Mouse (Mus musculus): Measurements from ENCODE around the gene Tmem140. TPM values are rescaled to one million over a fixed set of nuclear protein-coding genes. Genes with fewer than 3 reads are reported as not detected.

The Tmem140 gene
- polyA plus RNA-seq (2014; fragmentation: Nextera tagmentation; extraction: Ambion mirVana): 0.39 and 0.62 TPM in 2 replicates

DNA sequence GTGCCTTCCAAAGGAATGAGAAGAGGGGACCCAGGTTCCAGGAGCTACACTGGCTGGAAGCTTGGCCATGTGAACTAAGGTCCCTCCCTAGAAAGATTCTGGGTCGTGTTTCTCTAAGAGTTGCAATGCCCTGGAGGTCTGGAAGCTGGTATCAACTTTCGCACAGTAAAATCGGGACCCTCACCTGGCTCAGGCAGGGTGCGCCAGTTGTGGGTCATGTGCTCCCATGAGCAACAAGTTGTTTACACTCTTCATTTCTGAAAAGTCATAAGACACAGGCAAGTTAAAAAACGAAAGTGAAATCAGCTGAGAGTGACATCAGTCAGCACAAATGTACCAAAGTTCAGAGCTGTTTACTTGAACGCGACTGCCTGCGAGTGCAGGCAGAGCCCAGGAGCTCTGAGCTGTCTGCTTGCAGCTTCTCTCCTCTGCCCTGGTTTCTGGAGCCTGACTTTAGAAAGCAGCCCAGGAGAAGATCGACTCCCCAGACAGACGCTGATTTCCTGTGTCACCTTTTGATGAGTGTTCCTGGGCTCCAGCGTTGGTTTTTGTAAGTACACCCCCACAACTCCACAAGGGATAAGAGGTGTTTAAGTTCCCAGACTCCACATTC lies at the start of gene Tmem140:
Gene Tmem140 (plus strand): TSS at position 356 of the 613 bp plus-strand sequence.
- Histone ChIP-seq H3K9me3 (replicated peaks; ENCODE audit: control insufficient read depth, low read length) (no peaks in the 10 kb centered on the region), H3K27ac (ENCODE audit: low read depth, low read length) (no peak within 1 kb of the TSS), H3K27me3 (ENCODE audit: control insufficient read depth, insufficient read depth, low read length) (no peaks in the 10 kb centered on the region), H3K4me2 (peak within 1 kb of the TSS; percentile 17), H3K4me1 (ENCODE audit: control insufficient read depth, insufficient read depth, low read length) (peaks cover 13% of the 10 kb centered on the region), H3K36me3 (ENCODE audit: control insufficient read depth, insufficient read depth, low read length) (no peaks in the 10 kb centered on the region), H3K9ac (ENCODE audit: low read depth, low read length) (no peak within 1 kb of the TSS), H3K4me3 (ENCODE audit: low read depth, low read length) (no peak within 1 kb of the TSS)
- WGBS (ENCODE audit: insufficient replicate concordance): 34% methylated on average over 11 of the region's 11 CpGs
- ATAC-seq (replicated peaks; ENCODE audit: insufficient number of reproducible peaks, low FRiP score, low TSS enrichment): no peak

DNA sequence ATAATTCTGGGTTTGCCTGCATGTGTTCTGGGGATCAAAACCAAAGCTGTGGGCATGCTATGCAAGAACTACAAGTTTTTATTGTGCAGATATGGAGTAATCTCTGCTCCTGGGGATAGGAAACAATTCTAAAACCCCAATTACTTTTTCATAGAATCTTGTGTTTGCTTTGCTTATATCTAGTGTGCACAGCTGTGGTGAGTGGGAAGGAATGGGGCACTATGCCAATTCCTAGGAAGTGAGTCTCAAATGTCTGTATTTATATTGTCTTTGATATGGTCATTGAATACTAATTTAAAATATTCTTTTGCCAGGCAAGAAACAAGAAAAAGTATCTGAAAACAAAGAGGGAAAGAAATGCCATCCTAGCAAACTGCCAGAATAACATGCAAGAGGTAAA lies 38.5 kb upstream of the Tmem140 start:
- no peak overlapping the region for H3K27ac ChIP-seq (ENCODE audit: low read depth, low read length)
- H3K4me2 ChIP-seq: no peak overlapping the region
- no peaks in the 10 kb centered on the region for H3K27me3 ChIP-seq (ENCODE audit: control insufficient read depth, insufficient read depth, low read length)
- H3K36me3 ChIP-seq (ENCODE audit: control insufficient read depth, insufficient read depth, low read length): no peaks in the 10 kb centered on the region
- H3K9ac ChIP-seq (ENCODE audit: low read depth, low read length): no peak overlapping the region
- no peak overlapping the region for H3K4me3 ChIP-seq (ENCODE audit: low read depth, low read length)
- no peaks in the 10 kb centered on the region for H3K4me1 ChIP-seq (ENCODE audit: control insufficient read depth, insufficient read depth, low read length)
- no peaks in the 10 kb centered on the region for H3K9me3 ChIP-seq (replicated peaks; ENCODE audit: control insufficient read depth, low read length)
- no peak for ATAC-seq (replicated peaks; ENCODE audit: insufficient number of reproducible peaks, low FRiP score, low TSS enrichment)

DNA sequence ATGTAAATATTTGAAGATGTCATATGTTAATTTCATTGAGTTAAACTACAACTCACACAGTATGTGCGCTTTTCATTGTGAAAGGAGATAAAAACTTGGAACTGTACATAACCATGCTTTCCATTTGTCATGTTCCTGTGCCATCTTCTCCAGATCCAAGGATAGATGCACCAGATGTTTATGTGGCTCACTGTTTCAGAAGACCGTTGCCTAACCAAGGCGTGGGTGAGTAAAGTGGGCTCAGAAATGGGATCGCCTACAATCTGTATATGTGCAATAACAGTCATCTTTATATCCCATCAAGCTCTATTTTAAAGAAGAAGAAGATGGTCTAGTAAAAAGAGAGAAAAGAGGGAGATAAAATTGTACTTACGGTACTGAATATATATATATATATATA lies 30.6 kb upstream of the Tmem140 start:
- Histone ChIP-seq H3K4me1 (ENCODE audit: control insufficient read depth, insufficient read depth, low read length) (no peaks in the 10 kb centered on the region), H3K36me3 (ENCODE audit: control insufficient read depth, insufficient read depth, low read length) (no peaks in the 10 kb centered on the region), H3K9me3 (replicated peaks; ENCODE audit: control insufficient read depth, low read length) (no peaks in the 10 kb centered on the region), H3K27ac (ENCODE audit: low read depth, low read length) (no peak overlapping the region), H3K4me3 (ENCODE audit: low read depth, low read length) (no peak overlapping the region), H3K27me3 (ENCODE audit: control insufficient read depth, insufficient read depth, low read length) (no peaks in the 10 kb centered on the region), H3K9ac (ENCODE audit: low read depth, low read length) (no peak overlapping the region), H3K4me2 (no peak overlapping the region)
- WGBS (ENCODE audit: insufficient replicate concordance): 91% methylated on average over 5 of the region's 5 CpGs
- no peak for ATAC-seq (replicated peaks; ENCODE audit: insufficient number of reproducible peaks, low FRiP score, low TSS enrichment)

DNA sequence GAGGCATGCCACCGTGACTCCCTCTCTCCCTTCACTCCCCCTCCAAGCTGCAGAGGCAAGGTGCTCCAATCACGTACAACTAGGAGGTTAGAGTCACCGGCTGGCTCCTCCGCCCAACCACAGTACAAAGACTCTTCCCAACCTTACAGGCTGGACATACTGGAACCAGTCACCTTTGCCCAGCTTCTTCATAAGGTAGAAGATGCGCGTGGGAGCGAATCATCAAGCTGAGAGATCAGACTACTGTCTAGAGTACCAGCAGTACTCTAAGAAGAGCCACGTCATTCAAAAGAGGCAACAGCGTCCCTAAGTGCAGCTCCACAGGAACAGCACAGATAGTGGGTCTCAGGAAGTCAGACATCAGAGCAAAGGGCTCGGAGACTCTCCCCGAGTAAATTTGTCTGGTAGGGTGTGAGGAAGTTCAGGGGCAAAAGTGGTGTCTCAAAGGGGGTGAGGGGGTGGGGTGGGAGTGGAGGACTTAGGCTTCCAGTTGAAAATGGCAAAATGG lies 1.3 kb upstream of the Tmem140 start:
- 80% methylated on average over 11 of the region's 11 CpGs for WGBS (ENCODE audit: insufficient replicate concordance)
- Histone ChIP-seq H3K36me3 (ENCODE audit: control insufficient read depth, insufficient read depth, low read length) (no peaks in the 10 kb centered on the region), H3K4me3 (ENCODE audit: low read depth, low read length) (no peak overlapping the region), H3K27me3 (ENCODE audit: control insufficient read depth, insufficient read depth, low read length) (no peaks in the 10 kb centered on the region), H3K4me1 (ENCODE audit: control insufficient read depth, insufficient read depth, low read length) (peaks cover 13% of the 10 kb centered on the region), H3K4me2 (no peak overlapping the region), H3K9ac (ENCODE audit: low read depth, low read length) (no peak overlapping the region), H3K27ac (ENCODE audit: low read depth, low read length) (no peak overlapping the region), H3K9me3 (replicated peaks; ENCODE audit: control insufficient read depth, low read length) (no peaks in the 10 kb centered on the region)
- ATAC-seq (replicated peaks; ENCODE audit: insufficient number of reproducible peaks, low FRiP score, low TSS enrichment): no peak

DNA sequence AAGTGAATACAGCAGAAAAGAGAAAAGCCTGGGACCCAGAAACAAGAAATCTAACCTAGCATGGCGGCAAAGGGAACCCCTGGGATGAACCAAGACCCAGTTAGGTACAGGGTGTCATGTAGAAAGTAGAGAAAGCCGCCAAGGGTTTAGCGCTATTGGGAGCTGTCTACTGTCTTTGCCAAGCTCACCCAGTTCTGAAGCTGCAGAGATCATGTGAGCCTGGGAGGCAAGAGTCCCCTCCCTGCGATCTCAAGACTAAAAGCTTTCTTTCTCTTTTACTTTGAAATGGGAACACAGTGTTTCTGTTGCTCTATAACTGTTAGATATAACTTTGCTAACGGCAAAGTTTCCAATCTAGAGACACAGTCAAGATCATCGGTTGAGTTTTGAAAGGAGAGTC lies 565 bp upstream of the Tmem140 start:
- Histone ChIP-seq H3K36me3 (ENCODE audit: control insufficient read depth, insufficient read depth, low read length) (no peaks in the 10 kb centered on the region), H3K27me3 (ENCODE audit: control insufficient read depth, insufficient read depth, low read length) (no peaks in the 10 kb centered on the region), H3K9ac (ENCODE audit: low read depth, low read length) (no peak overlapping the region), H3K9me3 (replicated peaks; ENCODE audit: control insufficient read depth, low read length) (no peaks in the 10 kb centered on the region), H3K4me3 (ENCODE audit: low read depth, low read length) (no peak overlapping the region), H3K4me2 (peak overlapping the region; percentile 17; the same call in 1 of the 2 replicates), H3K27ac (ENCODE audit: low read depth, low read length) (no peak overlapping the region), H3K4me1 (ENCODE audit: control insufficient read depth, insufficient read depth, low read length) (peaks cover 13% of the 10 kb centered on the region)
- WGBS (ENCODE audit: insufficient replicate concordance): 85% methylated on average over 6 of the region's 6 CpGs
- ATAC-seq (replicated peaks; ENCODE audit: insufficient number of reproducible peaks, low FRiP score, low TSS enrichment): no peak

DNA sequence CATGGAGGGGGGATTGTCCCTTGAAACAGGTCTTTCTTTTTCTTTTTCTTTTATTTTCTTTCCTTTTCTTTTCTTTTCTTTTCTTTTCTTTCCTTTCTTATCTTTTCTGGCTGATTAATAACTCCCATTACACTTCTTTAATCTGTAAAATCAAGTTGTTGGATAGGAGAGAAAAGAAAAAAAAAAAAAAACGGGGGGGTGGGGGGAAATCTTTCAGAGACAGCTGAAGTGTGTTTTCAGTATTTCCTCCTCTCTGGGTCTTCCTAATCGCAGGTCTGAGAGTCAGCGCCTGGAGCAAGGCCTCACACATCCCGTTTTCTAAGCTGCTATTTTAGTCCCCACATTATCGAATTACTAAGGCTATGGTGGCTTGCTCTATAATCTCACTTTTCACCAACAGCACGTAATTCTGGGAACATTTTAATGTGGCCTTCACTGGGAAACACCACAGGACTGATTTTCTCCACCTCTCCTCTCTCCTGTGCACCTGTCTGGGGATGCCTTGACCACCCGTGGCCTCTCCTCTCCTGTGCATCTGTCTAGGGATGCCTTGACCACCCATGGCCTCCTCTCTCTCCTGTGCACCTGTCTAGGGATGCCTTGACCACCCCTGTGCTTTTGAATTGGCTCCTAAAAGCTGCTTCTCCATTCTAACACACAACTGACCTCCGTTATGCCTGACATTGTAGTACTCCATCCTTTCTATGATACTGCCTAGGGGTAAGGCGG lies 1.0 kb downstream of the Tmem140 start:
- Histone ChIP-seq H3K9ac (ENCODE audit: low read depth, low read length) (no peak overlapping the region), H3K9me3 (replicated peaks; ENCODE audit: control insufficient read depth, low read length) (no peaks in the 10 kb centered on the region), H3K4me3 (ENCODE audit: low read depth, low read length) (no peak overlapping the region), H3K4me2 (no peak overlapping the region), H3K4me1 (ENCODE audit: control insufficient read depth, insufficient read depth, low read length) (peaks cover 17% of the 10 kb centered on the region), H3K27ac (ENCODE audit: low read depth, low read length) (peak overlapping the region; percentile 12; the same call in 1 of the 2 replicates), H3K27me3 (ENCODE audit: control insufficient read depth, insufficient read depth, low read length) (no peaks in the 10 kb centered on the region), H3K36me3 (ENCODE audit: control insufficient read depth, insufficient read depth, low read length) (no peaks in the 10 kb centered on the region)
- ATAC-seq (replicated peaks; ENCODE audit: insufficient number of reproducible peaks, low FRiP score, low TSS enrichment): no peak
- 46% methylated on average over 9 of the region's 9 CpGs for WGBS (ENCODE audit: insufficient replicate concordance)

DNA sequence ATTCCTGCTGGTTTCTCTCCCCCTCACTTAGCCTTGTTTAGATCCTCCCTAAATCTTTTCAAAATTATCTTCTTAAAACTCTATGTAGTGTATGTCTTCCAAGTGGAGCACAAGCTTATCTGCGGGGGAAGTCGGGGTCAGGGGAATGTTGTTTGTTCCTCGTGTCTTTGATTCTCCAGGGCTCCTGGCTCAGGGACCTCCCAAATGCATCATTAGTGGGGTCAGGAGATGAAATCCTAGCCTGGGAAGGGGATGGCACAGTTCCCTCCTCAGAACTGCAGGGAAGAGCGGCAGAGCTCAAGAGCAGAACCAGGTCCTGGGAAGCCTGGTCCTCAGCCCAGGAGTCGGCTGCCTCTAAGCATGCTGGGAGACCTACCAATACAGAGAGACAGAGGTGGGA lies 2.3 kb downstream of the Tmem140 start:
- H3K4me2 ChIP-seq: no peak overlapping the region

DNA sequence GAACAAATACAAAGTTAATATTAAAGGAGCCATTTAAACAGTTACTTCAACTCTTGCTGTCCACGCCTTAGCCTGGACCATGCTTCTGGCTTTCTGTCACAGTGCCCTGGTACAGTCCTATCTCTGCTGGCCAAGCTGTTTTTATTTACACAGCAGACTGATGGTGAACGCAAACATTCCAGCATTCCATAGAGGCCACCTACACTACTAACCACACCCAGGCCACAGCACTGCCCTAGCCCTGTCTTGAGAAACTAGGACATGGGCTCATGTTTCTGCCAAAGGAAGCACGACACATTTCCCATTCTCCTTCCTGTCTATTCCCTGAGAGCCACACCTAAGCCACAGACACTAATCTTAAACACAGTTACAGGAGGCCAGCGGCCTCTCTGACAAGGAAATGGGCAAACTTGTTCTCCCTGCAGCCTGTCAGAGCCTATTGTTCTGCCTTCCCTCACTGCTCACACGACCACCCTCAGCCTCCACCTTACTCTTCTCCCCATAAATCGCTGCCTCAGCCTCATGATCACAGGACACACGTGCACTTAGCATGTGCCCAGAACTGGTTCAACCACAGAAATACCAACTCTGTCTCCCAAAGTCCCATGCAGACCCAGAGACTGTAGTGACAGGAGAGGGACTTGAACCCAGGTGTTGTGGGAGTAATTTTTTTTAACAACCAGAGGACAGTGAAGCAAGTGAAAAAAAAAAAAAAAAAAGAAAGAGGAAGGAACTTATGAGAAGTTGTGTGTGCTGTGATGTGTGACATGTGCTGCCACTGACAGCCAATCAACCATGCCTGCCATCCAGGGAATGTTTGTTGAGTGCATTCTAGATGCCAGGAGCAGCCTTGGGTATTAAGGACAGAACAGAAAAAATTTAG lies 3.0 kb downstream of the Tmem140 start:
- peak overlapping the region; percentile 75 for H3K27ac ChIP-seq (ENCODE audit: low read depth, low read length)
- peak; percentile 62 for ATAC-seq (replicated peaks; ENCODE audit: insufficient number of reproducible peaks, low FRiP score, low TSS enrichment)
- H3K27me3 ChIP-seq (ENCODE audit: control insufficient read depth, insufficient read depth, low read length): no peaks in the 10 kb centered on the region
- H3K4me1 ChIP-seq (ENCODE audit: control insufficient read depth, insufficient read depth, low read length): peaks cover 30% of the 10 kb centered on the region
- H3K9me3 ChIP-seq (replicated peaks; ENCODE audit: control insufficient read depth, low read length): no peaks in the 10 kb centered on the region
- no peak overlapping the region for H3K4me2 ChIP-seq
- H3K4me3 ChIP-seq (ENCODE audit: low read depth, low read length): no peak overlapping the region
- no peaks in the 10 kb centered on the region for H3K36me3 ChIP-seq (ENCODE audit: control insufficient read depth, insufficient read depth, low read length)
- no peak overlapping the region for H3K9ac ChIP-seq (ENCODE audit: low read depth, low read length)
- WGBS (ENCODE audit: insufficient replicate concordance): 43% methylated on average over 7 of the region's 7 CpGs

More for the DNA sequence above, 2.3 kb downstream of the Tmem140 start:
- Histone ChIP-seq H3K27me3 (ENCODE audit: control insufficient read depth, insufficient read depth, low read length) (no peaks in the 10 kb centered on the region), H3K9ac (ENCODE audit: low read depth, low read length) (no peak overlapping the region), H3K4me3 (ENCODE audit: low read depth, low read length) (no peak overlapping the region), H3K27ac (ENCODE audit: low read depth, low read length) (peak overlapping the region; percentile 75), H3K9me3 (replicated peaks; ENCODE audit: control insufficient read depth, low read length) (no peaks in the 10 kb centered on the region), H3K36me3 (ENCODE audit: control insufficient read depth, insufficient read depth, low read length) (no peaks in the 10 kb centered on the region), H3K4me1 (ENCODE audit: control insufficient read depth, insufficient read depth, low read length) (peaks cover 29% of the 10 kb centered on the region)
- no peak for ATAC-seq (replicated peaks; ENCODE audit: insufficient number of reproducible peaks, low FRiP score, low TSS enrichment)
- 43% methylated on average over 5 of the region's 5 CpGs for WGBS (ENCODE audit: insufficient replicate concordance)

Data from heart, embryonic 11.5 days (tissue).